Mouse (Mus musculus): ENCODE measurements at regions not wholly inside any gene's neighbourhood (a gene's known extent, or its start where the extent isn't known, plus 50 kb on each side); places are given as distances from the start of the nearest gene placed in this dataset.

DNA sequence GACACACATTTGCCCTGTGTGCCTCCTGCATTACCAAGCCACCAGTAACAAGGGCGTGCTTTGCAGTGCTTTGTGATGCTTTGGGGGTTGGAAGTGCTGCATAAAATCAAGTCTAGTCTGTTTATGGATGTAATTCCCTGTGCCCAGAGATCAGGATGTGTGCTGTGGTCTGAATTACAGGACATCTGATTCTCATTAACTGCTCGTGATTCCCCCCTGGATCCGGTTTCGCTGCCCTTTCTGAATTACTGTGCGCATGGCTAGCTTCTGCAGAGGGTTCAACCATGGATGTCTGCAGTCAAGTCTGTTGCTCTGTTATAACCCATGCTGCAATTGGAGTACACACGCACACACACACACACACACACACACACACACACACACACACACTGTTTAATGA lies 52.5 kb upstream of the Magi1 start:
- DNase-seq (ENCODE audit: low spot score in 2 of 2) = no peak
